Mouse (Mus musculus) adrenal gland, postnatal 10 days (tissue): ENCODE data around the gene Mknk1. TPM values are rescaled to one million over a fixed set of nuclear protein-coding genes. Genes with fewer than 3 reads are reported as not detected.
A peak's percentile ranks its signal among the peaks of the same experiment; 100 is the strongest.

ENCODE experiments used
- DNase-seq: peaks from one replicate; pipeline ENCODE4 v3.0.0; 2021; ENCODE audit warnings: mixed read lengths
- total RNA-seq, 2 experiments: library from RNA; stranded (reverse); gene quantifications; 2 replicates each; pipeline ENCODE4 v1.2.3; 2021

The Mknk1 gene
- total RNA-seq, 2 experiments from 2014 or later, result 30.4 to 43.9 TPM

DNA sequence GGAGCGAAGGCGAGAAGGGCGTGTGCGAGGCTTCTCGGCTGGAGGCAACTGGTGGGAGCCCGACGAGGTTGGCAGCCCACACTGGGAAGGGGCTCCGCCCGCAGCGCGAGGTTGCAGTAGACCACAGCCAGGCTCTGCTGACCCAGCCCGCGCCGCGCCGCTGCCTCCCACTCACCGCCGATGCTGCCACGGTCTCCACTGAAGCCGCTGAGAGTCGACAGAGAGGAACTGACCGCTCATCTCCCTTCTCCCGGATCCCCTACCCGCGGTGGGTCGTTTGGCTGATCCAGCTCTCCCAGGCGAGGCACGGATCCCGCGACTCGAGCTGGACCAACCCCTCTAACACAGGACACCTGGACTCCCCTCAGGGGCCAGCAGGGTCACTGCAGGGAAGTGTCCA, 51.6 kb downstream of the Mknk1 start, which contains the start of gene 6430628N08Rik:
6430628N08Rik (plus strand) TSS at position 113 of the 400 bp plus-strand sequence.
- DNase-seq, result no peak

DNA sequence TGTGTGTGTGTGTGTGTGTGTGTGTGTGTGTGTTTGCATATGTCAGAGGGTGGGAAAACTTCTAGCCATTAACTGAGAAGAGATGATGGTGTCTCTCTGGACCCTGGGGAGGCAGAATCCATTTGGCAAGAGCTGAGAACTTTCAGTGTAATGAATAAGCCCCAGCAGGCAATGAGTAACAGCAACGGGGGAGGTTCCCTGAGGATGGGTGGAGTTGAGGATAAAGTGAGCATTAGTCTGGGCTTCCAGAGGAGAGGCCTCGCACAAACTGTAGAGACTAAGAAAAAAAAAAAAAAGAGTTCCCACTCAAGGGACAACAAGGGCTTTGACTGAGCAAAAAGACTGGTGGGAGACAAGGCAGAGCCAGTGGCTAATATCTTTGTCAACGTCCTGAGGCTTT, 55.3 kb downstream of the Mknk1 start:
- no peak for DNase-seq

DNA sequence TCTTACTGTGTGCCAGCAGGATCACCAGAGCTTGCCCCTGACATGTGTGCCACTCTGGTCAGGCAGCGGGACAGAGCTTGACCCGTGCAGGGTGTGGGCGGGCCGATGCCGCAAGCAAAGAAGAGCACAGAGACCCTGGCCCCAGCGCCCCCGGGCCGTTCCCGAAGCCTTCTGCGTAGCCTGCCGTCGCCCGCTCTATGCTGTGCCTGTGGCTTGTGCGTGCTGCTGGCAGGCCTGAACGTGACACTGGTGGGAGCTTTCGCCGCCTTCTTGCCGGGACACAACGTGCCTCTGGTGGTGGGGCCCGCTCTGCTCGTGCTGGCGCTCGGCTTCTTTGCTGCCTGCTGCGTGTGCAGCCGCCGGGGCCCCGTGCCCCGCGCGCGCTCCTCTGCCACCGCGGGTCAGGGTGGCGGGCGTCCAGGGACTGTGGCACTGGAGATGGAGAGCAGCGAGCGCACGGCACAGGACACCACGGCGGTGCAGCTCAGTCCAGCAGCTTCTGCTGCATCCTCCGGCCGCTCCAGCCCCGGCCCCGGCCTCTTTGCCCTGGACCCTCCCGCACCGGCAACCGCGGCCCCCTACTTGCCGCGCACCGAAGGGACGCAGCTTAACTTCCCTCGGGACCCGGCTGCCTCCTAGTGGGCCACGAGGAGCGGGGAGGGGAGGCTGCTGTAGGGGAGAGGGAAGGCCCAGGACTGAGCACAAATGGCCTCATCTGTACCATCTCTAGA, 59.1 kb downstream of the Mknk1 start:
- peak; percentile 34 for DNase-seq

DNA sequence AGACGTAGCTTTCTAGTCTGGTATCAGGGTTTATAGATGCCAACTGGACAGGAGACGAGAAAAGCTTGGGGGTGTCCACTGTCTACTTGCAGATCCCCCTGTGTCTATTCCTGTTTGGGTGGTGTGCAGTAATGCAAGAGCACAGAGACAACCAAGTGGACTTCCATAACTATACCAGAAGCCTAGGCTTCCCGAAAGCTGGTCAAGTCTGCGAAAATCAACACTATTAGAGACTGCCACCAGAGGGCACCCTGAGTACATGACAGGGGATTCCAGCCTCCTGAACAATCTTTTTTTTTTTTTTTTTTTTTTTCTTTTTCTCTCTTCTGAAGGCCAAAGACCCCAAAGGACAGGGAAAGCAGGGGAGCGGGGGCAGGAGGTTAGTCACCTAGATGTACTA, 63.8 kb downstream of the Mknk1 start:
- DNase-seq, result peak; percentile 88

DNA sequence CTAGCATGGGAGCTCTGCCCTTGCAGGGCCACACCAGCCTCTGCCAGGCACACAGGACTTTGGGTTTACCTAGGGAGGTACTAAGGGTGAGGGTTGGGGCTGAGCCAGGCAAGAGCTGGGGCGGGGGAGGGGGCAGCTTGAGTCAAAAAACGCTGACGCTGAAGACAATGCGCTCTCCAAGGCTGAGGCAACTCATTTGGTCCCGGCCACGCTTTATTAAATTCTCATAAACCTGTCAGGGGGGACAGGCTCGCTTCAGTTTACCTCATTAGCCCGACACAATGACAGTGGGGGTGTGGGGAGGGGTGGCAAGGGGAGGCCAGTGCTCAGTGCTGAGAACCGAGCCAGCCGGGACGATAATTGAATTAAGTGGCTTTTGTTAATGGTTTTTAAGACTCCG, 65.4 kb downstream of the Mknk1 start:
- no peak for DNase-seq

DNA sequence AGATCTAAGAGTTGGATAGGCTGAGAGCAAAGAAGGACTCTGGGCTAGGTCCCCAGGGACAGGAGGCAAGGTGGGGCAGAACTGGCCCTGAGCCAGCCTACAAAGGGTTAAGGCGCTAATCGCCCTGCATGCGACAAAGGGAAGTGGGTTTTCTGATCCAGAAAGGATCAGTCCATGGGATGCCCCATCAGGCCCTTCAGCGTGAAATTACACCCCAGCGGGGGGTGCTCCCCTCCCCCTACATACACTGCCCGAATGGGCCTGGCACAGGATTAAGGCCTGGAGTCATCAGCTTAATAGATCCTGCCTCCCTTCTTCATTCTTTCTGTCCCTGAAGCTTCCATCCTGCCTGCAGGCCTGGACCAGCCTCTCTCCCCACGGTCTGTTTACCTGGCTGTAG, 66.7 kb downstream of the Mknk1 start:
- DNase-seq, result no peak

DNA sequence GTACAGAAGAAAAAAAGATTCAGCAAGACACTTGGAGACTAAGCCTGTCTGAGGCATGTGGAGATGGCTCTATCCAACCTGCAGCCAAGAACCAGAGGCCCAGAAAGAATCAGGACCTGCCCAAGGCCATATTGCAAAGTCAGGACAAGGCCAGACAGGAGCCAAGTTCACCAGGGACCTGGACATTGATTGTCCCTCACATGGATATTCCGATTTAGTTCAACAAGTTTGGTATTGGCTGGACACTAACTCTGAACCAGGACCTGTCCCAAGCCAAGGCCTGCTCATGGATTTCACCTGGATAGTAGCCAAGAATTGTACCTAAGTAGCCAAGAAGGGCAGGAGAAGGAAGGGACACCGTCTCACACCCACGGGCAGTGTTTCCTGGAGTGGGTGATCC, 67.8 kb downstream of the Mknk1 start:
- no peak for DNase-seq

DNA sequence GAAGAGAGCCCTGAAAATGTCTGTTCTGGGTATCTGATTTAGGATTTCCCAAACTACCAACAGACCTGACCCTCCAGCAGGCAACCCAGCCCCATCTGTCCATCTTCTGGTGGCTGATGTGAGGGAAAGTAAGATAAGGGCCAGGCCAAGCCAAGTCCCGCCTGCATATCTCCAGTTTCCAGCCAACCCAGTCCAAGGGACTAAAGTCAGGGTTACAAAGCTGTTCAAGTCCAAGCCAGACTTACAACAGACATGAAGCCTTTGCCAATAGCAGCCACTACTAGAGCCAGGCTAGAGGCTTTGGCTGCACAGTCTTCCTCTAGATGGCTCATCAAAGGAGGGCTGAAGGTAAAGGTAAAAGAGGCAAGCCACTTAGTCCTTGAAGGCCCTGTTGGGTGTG, 69.0 kb downstream of the Mknk1 start:
- DNase-seq, result peak; percentile 43

DNA sequence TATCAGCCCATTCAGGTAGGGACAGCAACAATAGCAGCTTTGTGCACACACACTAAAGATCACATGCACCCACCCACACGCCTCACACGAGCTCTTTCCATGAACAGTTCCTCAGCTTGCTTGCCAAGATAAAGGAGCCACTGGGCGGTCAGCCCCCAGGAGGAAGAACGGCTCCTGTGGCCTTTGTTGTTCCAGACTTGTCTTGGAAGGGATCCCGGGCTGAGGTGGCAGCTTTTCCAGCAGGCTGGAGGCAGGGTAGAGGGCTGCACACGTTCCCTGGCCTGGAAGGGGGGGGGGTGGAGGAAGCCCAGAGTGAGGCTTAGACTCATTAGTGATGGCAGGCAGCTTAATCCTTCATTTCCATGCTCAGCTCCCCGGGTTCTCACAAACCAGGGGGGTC, 69.6 kb downstream of the Mknk1 start:
- peak; percentile 42 for DNase-seq

DNA sequence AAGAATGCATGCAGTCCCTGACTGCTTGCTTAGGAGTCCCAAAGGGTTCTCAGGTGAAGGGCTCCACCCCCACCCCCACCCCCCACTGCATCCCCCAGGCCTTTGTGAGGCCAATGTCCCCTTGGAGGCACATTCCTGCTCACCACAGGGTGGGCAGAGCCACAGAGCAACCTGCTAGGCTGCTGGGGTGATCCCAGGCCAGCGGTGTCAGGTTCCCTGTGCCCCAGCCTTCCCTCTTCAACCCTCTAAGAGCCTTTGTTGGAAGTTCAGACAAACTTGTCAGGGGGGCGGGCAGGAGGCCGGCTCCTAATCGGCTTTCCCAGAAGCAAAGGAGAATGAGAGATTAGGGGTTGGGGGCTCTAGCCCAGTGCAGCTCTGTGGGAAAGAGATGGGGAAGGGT, 72.6 kb downstream of the Mknk1 start:
- DNase-seq, result no peak

DNA sequence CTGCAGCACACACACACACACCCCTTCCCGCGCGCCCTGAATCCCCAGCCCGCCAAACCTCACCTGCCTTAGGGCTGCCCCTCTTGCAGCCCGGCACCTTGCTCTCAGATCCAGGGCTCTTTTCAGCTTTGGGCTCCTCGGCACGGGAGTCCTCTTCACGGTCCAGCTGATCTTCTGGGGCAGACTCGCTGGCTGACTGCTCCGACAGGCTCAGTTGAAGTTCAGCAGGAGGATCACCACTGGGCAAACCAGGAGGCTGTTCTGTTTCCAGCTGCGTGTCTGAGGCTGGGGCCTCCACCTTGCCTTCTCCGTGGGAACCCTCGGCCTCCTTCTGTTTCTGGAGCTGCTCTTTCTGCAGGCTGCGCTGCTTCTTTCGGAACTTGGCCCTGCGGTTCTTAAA, 80.9 kb downstream of the Mknk1 start:
- no peak for DNase-seq

DNA sequence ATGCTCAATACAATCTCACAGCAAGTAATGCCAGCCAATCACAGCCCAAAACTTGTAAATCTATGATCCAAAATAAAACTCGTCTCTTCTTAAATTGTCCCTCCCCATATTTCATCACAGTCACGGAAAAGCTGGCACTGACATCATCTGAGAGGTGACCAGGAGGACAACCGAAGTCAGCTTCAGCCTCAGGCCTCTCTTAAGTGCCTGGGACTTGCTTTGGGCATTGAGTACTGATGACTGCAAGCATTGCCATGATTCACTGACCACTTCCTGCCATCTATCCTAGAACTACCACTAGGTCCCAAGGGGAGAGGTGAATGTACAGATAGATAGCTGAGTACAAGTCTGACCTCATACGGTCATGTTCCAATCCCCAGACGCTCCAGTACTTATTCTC, 83.7 kb downstream of the Mknk1 start:
- no peak for DNase-seq

DNA sequence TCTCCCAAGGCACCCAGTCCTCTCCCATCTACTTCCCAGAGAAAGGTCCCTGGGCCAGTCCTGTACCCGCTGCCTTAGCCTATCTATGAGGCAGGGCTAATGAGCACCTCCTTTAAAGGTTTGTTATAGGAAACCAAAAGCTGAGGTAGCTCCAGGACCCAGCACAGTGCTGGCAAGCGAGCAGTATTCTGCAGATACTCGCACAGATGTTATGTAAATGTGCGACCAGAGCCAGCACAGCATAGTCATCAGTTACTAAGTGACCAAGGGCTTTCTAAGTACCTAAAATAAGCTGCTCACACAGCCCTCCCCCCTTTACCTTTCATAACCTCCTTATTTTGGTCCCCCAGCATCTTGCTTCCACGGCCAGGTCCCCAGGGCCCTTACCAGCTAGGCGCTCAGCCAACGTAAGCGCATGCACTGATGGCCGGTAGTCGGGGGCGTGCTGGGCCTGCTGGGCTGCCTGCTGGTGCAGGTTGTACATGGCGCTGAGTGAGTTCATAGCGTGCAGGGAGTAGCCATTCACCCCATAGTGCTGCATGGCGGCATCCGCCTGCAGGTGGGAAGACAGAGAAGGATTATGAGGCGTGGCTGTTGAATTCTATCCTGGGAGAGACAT, 84.4 kb downstream of the Mknk1 start:
- DNase-seq, result no peak

DNA sequence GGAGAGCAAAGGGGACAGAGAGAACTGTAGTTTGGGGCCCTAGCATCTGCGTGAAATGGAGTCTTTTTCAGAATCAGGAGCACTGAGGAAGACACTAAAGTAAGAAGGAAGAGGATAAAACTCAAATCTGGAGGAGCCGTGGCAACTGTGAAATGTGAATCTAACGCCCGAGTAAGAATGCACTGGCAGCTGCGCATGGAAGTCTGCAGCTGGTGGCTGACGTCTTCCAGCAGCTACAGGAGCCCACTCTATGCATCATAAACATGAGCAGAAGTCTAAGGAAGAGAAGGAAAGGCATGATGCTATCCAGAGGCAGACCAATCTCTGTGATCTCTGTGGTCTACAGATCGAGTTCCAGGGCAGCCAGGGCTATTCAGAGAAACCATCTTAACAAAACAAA, 88.6 kb downstream of the Mknk1 start:
- no peak for DNase-seq

Other genes starting within 250 kb of the Mknk1 start
- 10 to 100 TPM in 1 of 2 experiments, 1 to 10 TPM in 1; 4.4 to 17.8 TPM for gene Cyp4a32, start 238.2 kb upstream of the Mknk1 start, total RNA-seq
- 10 to 100 TPM; 19.1 to 26.5 TPM for gene Cyp4b1, start 191.5 kb upstream of the Mknk1 start, total RNA-seq
- 10 to 100 TPM; 47.0 to 51.9 TPM for gene Efcab14, start 101.5 kb upstream of the Mknk1 start, total RNA-seq
- 1 to 10 TPM; 1.0 to 1.3 TPM for gene Tex38, start 58.2 kb upstream of the Mknk1 start, total RNA-seq
- gene Atpaf1, start 54.4 kb upstream of the Mknk1 start, total RNA-seq, result 10 to 100 TPM; 42.8 to 52.2 TPM
- 10 to 100 TPM; 13.8 to 15.1 TPM for gene Mob3c, start 11.1 kb upstream of the Mknk1 start, total RNA-seq
- gene Kncn, start 45.2 kb downstream of the Mknk1 start, total RNA-seq, result not detected
- gene 6430628N08Rik, start 51.5 kb downstream of the Mknk1 start, total RNA-seq, result not detected
- gene Dmbx1, start 100.7 kb downstream of the Mknk1 start, total RNA-seq, result not detected
- 10 to 100 TPM in 1 of 2 experiments, 1 to 10 TPM in 1; 9.8 to 13.8 TPM for gene Faah, start 178.7 kb downstream of the Mknk1 start, total RNA-seq
- 10 to 100 TPM; 24.1 to 28.4 TPM for gene Nsun4, start 214.7 kb downstream of the Mknk1 start, total RNA-seq
- 1,000 to 10,000 TPM; 1,050 to 1,199 TPM for gene Uqcrh, start 235.9 kb downstream of the Mknk1 start, total RNA-seq
- gene Lrrc41, start 236.1 kb downstream of the Mknk1 start, total RNA-seq, result 10 to 100 TPM; 54.5 to 60.0 TPM